Mouse (Mus musculus) ovary, adult 2 months (tissue): ENCODE data around the gene Taar2. TPM values are rescaled to one million over a fixed set of nuclear protein-coding genes. Genes with fewer than 3 reads are reported as not detected.

Experiments used
- polyA plus RNA-seq: library from polyadenylated mRNA; depleted of rRNA; stranded (reverse); fragments of >200 nt; gene quantifications from 2 replicates; pipeline ENCODE4 v1.2.3, GENCODE M21; 2012; rRNA removed

Gene Taar2
- not detected in 2 replicates for polyA plus RNA-seq

DNA sequence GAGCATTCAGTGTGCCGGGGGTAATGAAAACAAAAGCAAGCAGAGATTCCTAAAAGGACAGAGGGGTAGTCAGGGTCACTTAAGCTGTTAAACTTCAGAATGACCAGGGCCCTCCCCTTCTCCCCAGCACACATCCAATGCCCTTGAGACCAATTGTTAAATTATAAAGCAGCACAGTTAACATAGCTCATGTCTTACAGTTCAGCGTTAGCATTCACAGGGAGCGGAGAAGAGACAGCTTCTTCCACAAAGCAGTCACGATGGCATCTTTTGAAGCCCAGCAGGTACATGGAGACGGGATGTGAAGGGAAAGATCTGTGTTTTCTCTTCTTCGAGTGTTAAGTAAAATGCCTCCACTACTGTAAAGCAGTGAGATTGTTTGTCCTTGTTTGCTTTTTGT is at the start of gene Taar2:
Taar2 (plus strand) TSS at position 261 of the 400 bp plus-strand sequence.

DNA sequence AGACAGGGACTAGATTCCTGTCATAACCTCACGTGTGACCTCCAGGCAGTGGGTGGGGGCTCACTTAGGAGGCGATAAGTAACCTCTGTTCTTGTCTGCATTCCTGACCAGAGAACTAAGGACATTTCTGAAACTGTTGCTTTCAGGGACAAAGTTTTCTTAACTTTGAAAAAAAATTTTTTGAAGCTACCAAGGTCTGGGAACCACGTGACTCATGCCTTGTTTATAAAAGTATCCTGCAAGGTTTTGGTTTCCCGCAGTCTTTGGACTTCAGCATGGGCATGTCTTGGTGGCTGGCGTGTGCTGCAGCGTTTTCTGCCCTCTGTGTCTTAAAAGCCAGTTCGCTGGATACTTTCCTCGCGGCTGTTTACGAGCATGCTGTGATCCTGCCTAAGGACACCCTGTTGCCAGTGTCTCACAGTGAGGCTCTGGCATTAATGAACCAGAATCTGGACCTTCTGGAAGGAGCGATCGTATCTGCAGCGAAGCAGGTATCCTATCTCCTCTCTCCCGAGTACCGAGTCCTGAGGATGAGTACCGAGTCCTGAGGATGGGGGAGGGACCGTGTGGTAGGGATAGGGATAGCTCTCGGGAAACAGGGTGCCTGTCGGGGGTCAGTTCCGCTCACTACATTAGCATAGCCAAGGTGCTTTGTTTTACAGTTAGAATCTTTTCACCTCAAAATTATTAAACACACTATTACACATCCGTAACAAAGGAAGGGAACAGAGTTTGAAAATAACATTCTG is 43.6 kb upstream of the Taar2 start, which contains the start of gene Vnn1:
Vnn1 (plus strand) TSS at position 88 of the 749 bp plus-strand sequence.

DNA sequence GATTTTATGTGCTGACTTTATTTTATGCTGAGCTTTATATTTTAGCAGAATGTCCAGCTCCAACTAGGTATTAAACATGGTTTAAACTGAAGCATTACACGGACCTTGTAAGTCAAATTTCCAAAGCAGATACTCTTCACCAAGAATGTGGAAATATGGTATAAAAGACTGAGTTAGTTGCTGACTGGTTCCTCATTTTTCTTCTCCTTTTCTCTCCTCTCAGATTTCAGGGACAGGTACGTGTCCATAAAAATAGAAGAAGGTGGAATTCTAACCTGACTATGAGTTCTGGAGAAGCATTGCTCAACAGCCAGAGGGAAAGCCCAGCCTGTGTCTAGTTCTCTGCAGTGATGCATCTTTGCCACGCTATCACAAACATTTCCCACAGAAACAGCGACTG is 18.3 kb upstream of the Taar2 start, which contains the start of gene Taar1:
Taar1 (plus strand) TSS at position 301 of the 400 bp plus-strand sequence.

DNA sequence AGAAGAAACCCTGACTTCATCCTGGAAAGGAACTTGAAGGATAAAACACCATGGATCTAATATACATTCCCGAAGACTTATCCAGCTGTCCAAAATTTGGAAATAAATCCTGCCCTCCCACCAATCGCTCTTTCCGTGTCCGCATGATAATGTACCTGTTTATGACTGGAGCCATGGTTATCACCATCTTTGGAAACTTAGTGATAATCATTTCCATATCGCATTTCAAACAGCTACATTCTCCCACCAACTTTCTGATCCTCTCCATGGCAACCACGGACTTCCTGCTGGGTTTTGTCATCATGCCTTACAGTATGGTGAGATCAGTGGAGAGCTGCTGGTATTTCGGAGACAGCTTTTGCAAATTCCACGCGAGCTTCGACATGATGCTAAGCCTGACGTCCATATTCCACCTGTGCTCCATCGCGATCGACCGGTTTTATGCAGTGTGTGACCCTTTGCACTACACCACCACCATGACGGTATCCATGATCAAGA is 11.2 kb downstream of the Taar2 start, which contains the start of gene Taar3:
Taar3 (plus strand) TSS at position 51 of the 498 bp plus-strand sequence.

DNA sequence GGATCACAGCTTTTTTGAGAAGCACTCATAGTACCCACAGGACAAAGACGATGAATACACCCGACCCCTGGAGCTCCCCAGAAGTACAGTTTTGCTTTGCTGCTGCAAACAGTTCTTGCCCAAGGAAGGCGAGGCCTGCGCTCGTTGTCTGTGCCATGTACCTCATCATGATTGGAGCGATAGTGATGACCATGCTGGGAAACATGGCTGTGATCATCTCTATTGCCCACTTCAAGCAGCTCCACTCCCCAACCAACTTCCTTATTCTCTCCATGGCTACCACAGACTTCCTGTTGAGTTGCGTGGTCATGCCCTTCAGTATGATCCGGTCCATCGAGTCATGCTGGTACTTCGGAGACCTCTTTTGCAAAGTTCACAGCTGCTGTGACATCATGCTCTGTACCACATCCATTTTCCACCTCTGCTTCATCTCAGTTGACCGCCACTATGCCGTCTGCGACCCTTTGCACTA is 22.1 kb downstream of the Taar2 start, which contains the start of gene Taar4:
Taar4 (plus strand) TSS at position 51 of the 472 bp plus-strand sequence.

DNA sequence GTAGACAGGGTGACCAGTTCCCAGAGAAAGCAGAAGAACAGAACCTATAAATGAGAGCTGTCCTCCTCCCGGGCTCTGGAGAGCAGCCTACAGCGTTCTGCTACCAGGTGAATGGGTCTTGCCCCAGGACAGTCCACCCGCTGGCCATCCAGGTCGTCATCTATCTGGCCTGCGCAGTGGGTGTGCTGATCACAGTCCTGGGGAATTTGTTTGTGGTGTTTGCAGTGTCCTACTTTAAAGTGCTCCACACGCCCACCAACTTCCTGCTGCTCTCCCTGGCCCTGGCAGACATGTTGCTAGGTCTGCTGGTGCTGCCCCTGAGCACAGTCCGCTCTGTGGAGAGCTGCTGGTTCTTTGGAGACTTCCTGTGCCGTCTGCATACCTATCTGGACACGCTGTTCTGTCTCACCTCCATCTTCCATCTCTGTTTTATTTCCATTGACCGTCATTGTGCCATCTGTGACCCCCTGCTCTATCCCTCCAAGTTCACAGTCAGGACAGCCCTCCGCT is 32.3 kb downstream of the Taar2 start, which contains the start of gene Taar5:
Taar5 (plus strand) TSS at position 51 of the 510 bp plus-strand sequence.

DNA sequence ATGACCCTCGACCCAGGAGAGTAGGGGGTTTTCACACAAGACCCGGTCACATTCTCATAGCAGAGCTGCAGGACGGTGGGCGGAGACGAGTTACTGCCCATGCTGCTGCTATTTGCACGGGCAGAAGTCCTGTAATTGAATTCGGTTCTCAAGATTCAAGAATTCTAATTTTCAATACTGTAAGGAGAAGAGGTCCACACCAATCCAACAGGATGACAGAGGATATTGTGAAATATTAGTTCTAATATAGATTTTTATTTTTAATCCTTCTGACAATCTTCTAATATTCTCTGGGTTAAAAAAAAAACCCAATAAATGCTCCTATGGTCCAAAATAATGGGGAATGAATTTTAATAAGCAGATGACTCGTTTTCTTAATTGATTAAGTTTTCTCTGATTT is 47.2 kb downstream of the Taar2 start, which contains the start of gene Taar6:
Taar6 (minus strand) TSS at position 101 of the 400 bp plus-strand sequence.

Other genes with a start within 250 kb of the Taar2 start
- gene Rps12, start 151.3 kb upstream of the Taar2 start, polyA plus RNA-seq = 2,181 and 2,376 TPM in 2 replicates
- gene Slc18b1, start 141.6 kb upstream of the Taar2 start, polyA plus RNA-seq = 9.4 and 15.9 TPM in 2 replicates
- gene Vnn3, start 87.1 kb upstream of the Taar2 start, polyA plus RNA-seq = 0.96 and 1.1 TPM in 2 replicates
- gene Vnn1, start 43.9 kb upstream of the Taar2 start, polyA plus RNA-seq = 13.5 and 22.5 TPM in 2 replicates
- not detected in 2 replicates for gene Taar1, start 18.2 kb upstream of the Taar2 start, polyA plus RNA-seq
- not detected in 2 replicates for gene Taar3, start 11.0 kb downstream of the Taar2 start, polyA plus RNA-seq
- not detected in 2 replicates for gene Taar4, start 21.9 kb downstream of the Taar2 start, polyA plus RNA-seq
- not detected in 2 replicates for gene Taar5, start 32.1 kb downstream of the Taar2 start, polyA plus RNA-seq
- gene Taar6, start 47.1 kb downstream of the Taar2 start, polyA plus RNA-seq = not detected in 2 replicates
- not detected in 2 replicates for gene Taar7a, start 54.9 kb downstream of the Taar2 start, polyA plus RNA-seq
- not detected in 2 replicates for gene Taar7b, start 61.4 kb downstream of the Taar2 start, polyA plus RNA-seq
- not detected in 2 replicates for gene Taar7d, start 88.7 kb downstream of the Taar2 start, polyA plus RNA-seq
- not detected in 2 replicates for gene Taar7e, start 99.0 kb downstream of the Taar2 start, polyA plus RNA-seq
- not detected in 2 replicates for gene Taar7f, start 110.9 kb downstream of the Taar2 start, polyA plus RNA-seq
- not detected in 2 replicates for gene Taar8a, start 137.9 kb downstream of the Taar2 start, polyA plus RNA-seq
- not detected in 2 replicates for gene Taar8b, start 153.7 kb downstream of the Taar2 start, polyA plus RNA-seq
- gene Taar8c, start 163.3 kb downstream of the Taar2 start, polyA plus RNA-seq = not detected in 2 replicates
- not detected in 2 replicates for gene Taar9, start 171.0 kb downstream of the Taar2 start, polyA plus RNA-seq
- gene Stx7, start 210.7 kb downstream of the Taar2 start, polyA plus RNA-seq = 38.4 and 56.5 TPM in 2 replicates